Mouse (Mus musculus) heart, postnatal 14 days (tissue): ENCODE data around the gene Zfy2. TPM values are rescaled to one million over a fixed set of nuclear protein-coding genes. Genes with fewer than 3 reads are reported as not detected.

Source experiments
- DNase-seq, 2 experiments: peaks; one replicate each; pipeline ENCODE4 v3.0.0; 2021 to 2022
- intact Hi-C: fragments of 180-260 bp; cut with DNase I; formaldehyde crosslinking; loops from one replicate; pipeline ENCODE4 v1.15.1; 2025
- long read RNA-seq, 2 experiments: library from polyadenylated mRNA; stranded (forward); transcript quantifications; one replicate each; pipeline ENCODE4 v2.0.0; 2021
- total RNA-seq, 2 experiments: library from RNA; stranded (reverse); gene quantifications; 2 replicates each; pipeline ENCODE4 v1.2.3; 2021

Gene Zfy2
- total RNA-seq, result not detected
- long read RNA-seq, experiment 1, result 0 reads
- long read RNA-seq, experiment 2, result 0 reads

- intact Hi-C loops, result no loop called here
Observed at GRCm38 (mm10) chrY:2170309-2170708, at the start of gene Zfy2. Zfy2 (minus strand) TSS chrY:2170409.

More at GRCm38 (mm10) chrY:2170309-2170708, at the start of gene Zfy2:
- no peak for DNase-seq
